Mouse (Mus musculus): Measurements from ENCODE around the gene Arrb2.
"Not testable (repeated sequence)": the region's sequence is repeated elsewhere in the genome, so short reads cannot be mapped to it uniquely, and the experiment has no call there.

Arrb2 gene

GRCm38 (mm10) chr11:70432048-70432894, at the start of gene Arrb2:
TSS of gene Arrb2 (plus strand) at chr11:70432635.
- peak; percentile 99 for DNase-seq

DNA sequence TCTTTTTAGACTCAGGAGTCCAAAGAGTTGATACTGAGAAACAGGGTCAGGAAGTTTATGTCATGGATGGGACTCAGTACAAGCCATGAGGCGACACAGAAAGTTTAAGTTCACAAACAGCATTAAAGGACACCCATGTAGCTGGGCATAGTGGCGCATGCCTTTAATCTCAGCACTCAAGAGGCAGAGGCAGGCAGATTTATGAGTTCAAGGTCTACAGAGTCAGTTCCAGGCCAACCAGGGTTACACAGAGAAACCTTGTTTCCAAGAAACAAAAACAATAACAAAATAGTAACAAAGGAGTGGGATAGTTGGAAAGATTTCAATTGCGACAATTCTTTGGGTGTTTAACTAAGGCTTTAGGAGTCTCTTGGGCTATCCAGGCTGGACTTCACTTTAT, 48.3 kb upstream of the Arrb2 start:
- no peak for DNase-seq

- no peak for DNase-seq
Observed at GRCm38 (mm10) chr11:70387436-70387835, 45.0 kb upstream of the Arrb2 start.

GRCm38 (mm10) chr11:70389421-70389820, 43.0 kb upstream of the Arrb2 start:
- peak; percentile 66 for DNase-seq

- DNase-seq = peak; percentile 18
Observed at GRCm38 (mm10) chr11:70403598-70403997, 28.8 kb upstream of the Arrb2 start.

DNA sequence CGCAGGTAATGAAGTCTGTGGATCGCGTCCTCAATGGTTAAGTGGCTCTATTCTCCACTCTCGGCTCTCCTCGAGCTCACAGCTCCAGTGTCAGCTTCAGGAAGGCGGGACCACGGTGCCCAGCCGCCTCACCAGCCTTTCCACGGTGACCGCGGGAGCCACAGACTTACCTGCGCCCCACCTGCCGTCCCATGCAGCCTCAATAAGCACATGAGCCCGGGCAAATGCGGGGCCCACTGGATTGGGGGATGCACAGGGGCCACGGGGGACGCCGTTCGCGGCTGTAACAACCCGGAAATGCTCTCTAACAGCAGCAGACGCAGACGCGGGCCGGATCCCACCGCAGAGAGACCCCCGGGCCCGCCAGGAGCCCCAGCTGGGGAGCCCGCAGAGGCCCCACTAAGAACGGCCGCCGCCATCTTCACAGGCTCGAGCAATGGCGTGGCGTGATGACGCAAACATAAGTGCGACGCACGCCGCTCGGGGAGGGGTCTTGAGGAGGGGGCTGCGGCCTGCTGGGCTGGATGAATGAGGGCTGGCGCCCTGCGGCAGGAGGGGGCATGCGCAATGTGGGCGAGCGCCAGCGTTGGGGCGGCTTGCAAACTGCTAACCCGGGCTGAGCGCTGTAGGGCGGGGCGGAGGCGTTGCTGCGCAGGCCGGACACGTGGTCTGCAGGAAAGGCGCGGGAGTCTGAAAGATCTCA, 22.7 kb upstream of the Arrb2 start, which contains the start of gene Pelp1:
Gene Pelp1, minus strand, starts transcription at position 438 of the 703 bp plus-strand sequence.
- peak; percentile 90 for DNase-seq

DNA sequence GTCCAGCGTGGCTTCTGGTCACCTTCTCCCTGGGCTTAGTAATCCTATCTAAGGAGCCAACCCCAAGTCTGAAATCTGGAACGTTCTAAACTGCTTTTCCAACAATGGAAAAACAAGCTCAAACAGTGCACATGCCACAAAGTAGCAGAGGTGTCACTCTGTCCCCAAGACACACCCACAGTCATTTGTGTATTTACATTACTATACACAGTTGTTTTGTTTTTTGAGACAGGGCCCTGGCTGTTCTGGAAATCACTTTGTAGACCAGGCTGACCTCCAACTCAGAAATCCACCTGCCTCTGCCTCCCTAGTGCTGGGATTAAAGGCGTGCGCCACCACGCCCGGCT, 22.2 kb upstream of the Arrb2 start:
- no peak for DNase-seq

DNA sequence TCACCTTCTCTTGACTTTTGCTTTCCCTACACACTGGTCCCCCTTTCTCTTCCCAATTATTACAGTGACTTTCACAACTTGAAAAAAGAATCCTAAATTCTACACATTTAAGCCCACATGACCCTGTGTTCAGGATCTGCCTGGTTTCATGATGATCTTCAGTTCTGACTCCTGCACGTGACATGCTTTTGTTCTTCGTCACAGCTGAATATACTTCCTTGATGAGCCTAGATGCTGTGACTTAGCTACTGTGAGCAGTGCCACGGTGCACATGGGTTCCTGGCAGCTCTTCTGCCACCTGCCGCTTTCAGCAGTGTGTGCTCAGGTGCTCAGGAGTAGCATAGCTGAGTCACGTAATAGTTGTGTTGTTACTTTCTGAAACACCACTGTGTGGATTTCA, 19.8 kb upstream of the Arrb2 start:
- no peak for DNase-seq

- DNase-seq = peak; percentile 68
Observed at GRCm38 (mm10) chr11:70413961-70414360, 18.5 kb upstream of the Arrb2 start.

DNA sequence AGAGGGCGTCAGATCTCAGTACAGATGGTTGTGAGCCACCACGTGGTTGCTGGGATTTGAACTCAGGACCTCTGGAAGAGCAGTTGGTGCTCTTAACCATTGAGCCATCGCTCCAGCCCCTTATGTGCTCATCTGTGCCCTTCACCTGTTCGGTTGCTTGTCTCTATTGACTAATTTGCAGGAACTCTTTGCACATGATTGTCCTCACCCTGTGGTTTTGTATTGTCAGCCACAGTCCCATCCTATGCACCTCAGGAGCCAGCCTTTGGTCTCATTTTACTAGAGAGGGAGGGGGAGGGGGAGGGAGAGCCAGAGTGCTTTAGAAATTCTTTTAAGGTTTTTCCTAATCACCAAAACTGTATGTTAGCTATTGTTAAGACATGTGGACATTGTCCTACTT, 14.2 kb upstream of the Arrb2 start:
- no peak for DNase-seq

GRCm38 (mm10) chr11:70419486-70419885, 12.9 kb upstream of the Arrb2 start:
- DNase-seq = peak; percentile 49

GRCm38 (mm10) chr11:70426598-70426997, 5.8 kb upstream of the Arrb2 start:
- DNase-seq = not testable (repeated sequence)

GRCm38 (mm10) chr11:70431574-70431973, 861 bp upstream of the Arrb2 start:
- no peak for DNase-seq

DNA sequence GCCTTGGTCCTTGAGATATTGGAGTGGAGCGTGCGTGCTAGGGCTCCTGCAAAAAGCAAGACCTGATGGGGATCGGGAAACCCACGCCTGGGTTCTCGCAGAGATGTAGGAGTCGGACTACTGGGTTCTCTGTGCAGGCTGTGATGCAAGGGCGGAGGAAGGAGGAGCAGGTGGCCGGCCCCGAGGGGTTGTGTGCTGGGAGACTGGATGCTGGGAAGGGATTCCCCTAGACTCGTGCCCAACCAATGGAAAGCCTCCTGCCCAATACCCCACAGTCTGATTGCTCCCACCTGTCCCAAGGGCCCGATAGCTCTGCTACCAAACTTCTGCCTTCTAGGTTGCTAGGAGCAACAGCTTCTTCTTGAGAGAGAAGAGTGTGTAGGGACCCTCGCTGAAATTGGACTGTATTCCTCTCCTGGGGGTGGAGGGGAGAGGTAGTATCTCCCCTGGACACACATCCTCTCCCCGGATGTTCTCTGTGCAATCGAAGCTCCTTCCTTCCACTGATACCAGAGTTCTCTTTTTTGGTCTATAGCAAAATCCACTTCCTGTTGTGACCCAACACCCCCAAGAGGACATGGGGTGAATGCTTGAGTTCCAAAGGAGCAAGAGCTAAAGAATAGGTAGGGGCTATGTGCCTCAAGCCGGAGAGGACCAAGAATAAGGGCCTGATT, 597 bp downstream of the Arrb2 start:
- DNase-seq = peak; percentile 69

DNA sequence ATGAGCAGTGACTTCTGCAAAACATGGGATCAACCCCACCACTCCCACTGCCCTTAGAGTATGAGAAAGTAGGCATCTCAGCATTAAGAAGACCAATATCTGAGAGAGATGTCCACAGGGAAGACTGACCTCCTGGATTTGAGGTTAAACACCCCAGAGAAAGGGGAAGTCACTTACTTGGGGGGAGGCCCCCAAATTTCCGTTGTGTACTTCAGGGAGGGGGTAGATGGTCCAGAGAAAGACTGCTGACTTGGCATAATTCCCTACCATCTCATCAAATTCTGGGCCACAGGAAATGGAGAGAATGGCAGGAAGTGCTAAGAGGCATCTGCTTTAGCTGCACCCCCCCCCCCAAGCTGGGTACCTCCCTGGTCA, 1.1 kb downstream of the Arrb2 start:
- no peak for DNase-seq

DNA sequence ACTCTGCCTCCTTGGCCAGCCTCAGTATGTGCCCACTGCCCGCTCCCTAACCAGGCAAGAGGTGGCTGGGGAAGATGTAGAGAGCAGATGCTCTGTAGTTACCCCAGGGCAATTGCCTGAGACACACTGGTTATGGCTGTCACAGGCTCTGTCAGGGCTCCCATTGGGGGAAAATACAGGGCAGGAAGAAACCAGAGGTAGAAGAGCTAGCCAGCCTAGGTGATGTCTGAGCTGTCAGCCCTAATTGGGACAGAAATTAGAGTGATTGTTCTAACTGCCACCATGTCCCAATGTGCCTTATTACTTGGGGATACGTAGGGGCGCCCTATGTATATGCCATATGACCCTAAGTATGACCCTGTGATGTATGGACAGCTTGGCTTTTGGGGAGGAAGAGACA, 1.5 kb downstream of the Arrb2 start:
- no peak for DNase-seq

DNA sequence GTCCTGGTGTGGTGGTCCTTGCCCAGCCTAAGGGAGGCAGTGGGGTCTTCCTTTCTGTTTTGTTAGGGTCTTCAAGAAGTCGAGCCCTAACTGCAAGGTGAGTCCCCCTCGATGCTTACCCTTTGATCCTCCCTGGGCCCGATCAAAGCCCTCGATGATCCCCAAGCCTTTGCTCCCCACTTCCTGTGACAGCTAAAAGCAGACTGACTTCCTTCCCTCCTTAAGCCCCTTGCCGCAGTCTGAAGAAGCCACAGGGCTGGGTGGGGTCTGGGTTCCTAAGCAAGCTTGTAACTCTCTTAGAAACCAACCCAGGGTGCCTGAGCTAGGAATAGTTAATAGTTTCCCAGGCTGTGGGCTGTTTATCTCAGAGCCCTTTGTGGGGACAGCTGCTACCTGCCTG, 3.0 kb downstream of the Arrb2 start:
- DNase-seq = no peak

DNA sequence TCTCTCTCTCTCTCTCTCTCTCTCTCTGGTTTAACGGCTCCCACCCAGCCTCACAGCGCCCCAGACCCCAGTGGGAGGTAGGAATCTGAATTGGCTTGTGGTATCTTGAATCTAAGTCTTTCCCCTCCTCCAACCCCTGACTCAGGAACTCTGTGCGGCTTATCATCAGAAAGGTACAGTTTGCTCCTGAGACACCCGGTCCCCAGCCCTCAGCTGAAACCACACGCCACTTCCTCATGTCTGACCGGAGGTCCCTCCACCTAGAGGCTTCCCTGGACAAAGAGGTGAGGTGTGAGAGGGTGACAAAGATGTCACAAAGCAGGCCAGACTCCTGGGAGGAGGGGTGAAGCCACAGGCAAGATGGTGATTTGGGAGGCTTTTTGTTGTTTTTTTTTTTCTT, 5.0 kb downstream of the Arrb2 start:
- no peak for DNase-seq

DNA sequence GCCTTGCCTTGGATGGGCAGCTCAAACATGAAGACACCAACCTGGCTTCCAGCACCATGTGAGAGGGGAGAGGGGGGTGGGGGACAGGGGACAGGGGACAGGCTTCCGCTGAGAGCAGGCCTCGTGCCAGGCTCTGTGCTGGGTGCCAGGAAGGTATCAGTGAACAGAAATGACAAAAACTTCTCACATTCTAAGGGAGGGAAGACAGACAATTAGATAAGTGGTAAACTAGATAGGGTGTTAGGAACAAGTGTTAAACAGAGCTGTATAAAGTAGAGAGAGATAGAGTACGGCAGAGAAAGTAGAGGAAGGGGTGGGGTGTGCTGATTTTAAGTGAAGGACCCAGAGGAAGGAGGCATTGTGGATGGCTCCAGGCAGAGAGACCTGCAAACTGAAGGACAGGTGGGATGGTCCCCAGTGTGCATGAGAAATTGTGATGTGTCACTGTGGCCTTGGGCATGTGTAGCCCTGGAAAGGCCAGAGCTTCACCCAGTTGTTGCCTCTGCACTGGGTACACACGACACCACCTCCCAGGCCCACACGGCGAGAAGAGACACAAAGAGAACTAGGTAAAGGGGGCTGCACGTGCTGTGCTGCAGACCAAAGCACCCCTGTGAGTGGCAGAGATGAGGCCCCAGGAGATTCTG, 6.4 kb downstream of the Arrb2 start:
- no peak for DNase-seq

DNA sequence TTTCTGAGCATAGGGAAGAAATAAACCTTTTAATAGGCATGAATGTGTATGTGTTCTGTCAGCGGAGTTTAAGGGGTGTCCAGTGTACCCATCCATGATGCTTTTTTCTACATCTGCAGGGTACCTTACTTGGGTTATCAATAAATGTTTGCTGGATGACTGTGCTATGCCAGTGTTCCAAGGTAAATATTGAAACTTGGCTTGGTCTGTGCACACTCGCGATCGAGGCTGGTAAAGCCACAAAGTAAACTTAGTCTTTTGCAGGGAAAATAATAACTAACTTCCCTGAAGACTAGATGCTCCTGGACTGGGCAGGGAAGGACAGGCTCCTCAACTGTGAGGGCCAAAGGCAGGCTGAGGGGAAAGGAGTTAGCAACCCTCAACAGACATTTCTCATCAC, 8.2 kb downstream of the Arrb2 start:
- no peak for DNase-seq

- no peak for DNase-seq
Observed at GRCm38 (mm10) chr11:70441882-70442281, 9.4 kb downstream of the Arrb2 start.

DNA sequence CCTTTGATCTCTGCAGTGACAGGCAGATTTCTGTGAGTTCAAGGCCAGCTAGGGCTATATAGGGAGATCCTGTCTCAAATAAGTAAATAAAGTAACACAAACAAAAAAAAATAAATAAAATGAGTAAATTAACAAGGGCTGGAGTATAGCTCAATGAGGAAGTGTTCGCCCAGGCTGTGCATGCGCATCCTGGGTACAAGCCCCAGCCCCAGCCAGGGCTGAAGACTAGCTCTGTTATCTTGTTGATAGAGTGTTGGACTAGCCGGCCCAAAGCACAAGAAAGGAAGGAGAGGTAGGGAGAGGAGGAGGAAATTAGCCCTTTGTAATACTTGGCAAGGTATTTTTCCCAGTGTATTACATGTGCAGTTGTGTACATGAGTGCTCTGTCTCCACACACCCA, 11.5 kb downstream of the Arrb2 start:
- DNase-seq = no peak

- no peak for DNase-seq
Observed at GRCm38 (mm10) chr11:70444667-70445066, 12.2 kb downstream of the Arrb2 start.

All from layer of hippocampus, adult 9-11 months (tissue).